In genomic region chr12:99263592-99264335, GRCm38 (mm10) we compare ENCODE assay signal across 17 mouse cellular contexts.
A peak's percentile ranks its signal among the peaks of the same experiment; 100 is the strongest.
DNase-seq lines count a peak whose midpoint lies in the region; ATAC-seq lines count a peak whose summit lies in the region.
"Had no signal": no experiment of that assay in that cellular context is flagged by ENCODE, and none has a peak within 500 bp of the region (broad histone marks: within the 10 kb centered on the region; RNA-seq: fewer than 3 reads in every experiment).

No protein-coding gene starts in this region.

- 73% methylated on average over 12 of the region's 12 CpGs for WGBS in hindbrain, embryonic 15.5 days
- 91% methylated on average over 12 of the region's 12 CpGs for WGBS in hindbrain, embryonic 11.5 days

- no peak overlapping the region for H3K9ac ChIP-seq in hindbrain, embryonic 15.5 days
- H3K9ac ChIP-seq in hindbrain, embryonic 11.5 days (ENCODE audit: low read depth, low read length), result no peak overlapping the region

- no peak for ATAC-seq in hindbrain, embryonic 15.5 days (ENCODE audit: low FRiP score, low read depth)
- ATAC-seq in hindbrain, embryonic 11.5 days (ENCODE audit: low FRiP score), result no peak
- ATAC-seq: inflammation-experienced regulatory T-cells, adult 6 months had no signal

- peak; percentile 39 to 65 for DNase-seq in cerebellum, postnatal 14 days
- no peak for DNase-seq in cerebellum, adult 11-12 months
- no peak for DNase-seq in hindbrain, embryonic 11.5 days (ENCODE audit: low spot score)
- DNase-seq in Muller cell, postnatal 12 days (ENCODE audit: inconsistent ontology term), result peak; percentile 79
- DNase-seq in embryo, embryonic 10.5 days (ENCODE audit: low spot score), result no peak
- DNase-seq: adrenal gland, adult 2 months; kidney, adult 9 months; layer of hippocampus, postnatal 36 days; left cerebral cortex, postnatal 4 days; right cerebral cortex, postnatal 25 days; thymus, postnatal 4 days had no signal

- no peaks in the 10 kb centered on the region for H3K9me3 ChIP-seq in hindbrain, embryonic 15.5 days
- H3K9me3 ChIP-seq in hindbrain, embryonic 11.5 days (ENCODE audit: control insufficient read depth, low read length), result no peaks in the 10 kb centered on the region
- H3K9me3 ChIP-seq: forebrain, embryonic 10.5 days; midbrain, embryonic 10.5 days had no signal

- H3K27ac ChIP-seq in hindbrain, embryonic 15.5 days (replicated peaks), result 0 out of 2 replicates have a peak overlapping the region, but pooled peaks have one; percentile 17
- no peak overlapping the region for H3K27ac ChIP-seq in hindbrain, embryonic 11.5 days (ENCODE audit: low read depth, low read length)
- H3K27ac ChIP-seq in brown adipose tissue, adult 24 weeks (replicated peaks; ENCODE audit: low read depth, low read length), result 0 out of 2 replicates have a peak overlapping the region, but pooled peaks have one; percentile 23
- H3K27ac ChIP-seq: forebrain, embryonic 10.5 days; midbrain, embryonic 10.5 days had no signal

- peaks cover 23% of the 10 kb centered on the region for H3K4me1 ChIP-seq in hindbrain, embryonic 15.5 days (replicated peaks)
- H3K4me1 ChIP-seq in hindbrain, embryonic 11.5 days (replicated peaks; ENCODE audit: control insufficient read depth, insufficient read depth, low read length), result no peaks in the 10 kb centered on the region
- H3K4me1 ChIP-seq in brown adipose tissue, adult 24 weeks (ENCODE audit: control insufficient read depth, insufficient read depth, insufficient read length, low read length), result peaks cover 33% of the 10 kb centered on the region

- H3K36me3 ChIP-seq in hindbrain, embryonic 15.5 days, result no peaks in the 10 kb centered on the region
- no peaks in the 10 kb centered on the region for H3K36me3 ChIP-seq in hindbrain, embryonic 11.5 days (ENCODE audit: control insufficient read depth, insufficient read depth, low read length)

- no peak overlapping the region for H3K4me3 ChIP-seq in hindbrain, embryonic 15.5 days
- no peak overlapping the region for H3K4me3 ChIP-seq in hindbrain, embryonic 11.5 days (ENCODE audit: low read depth, low read length)
- no peak overlapping the region for H3K4me3 ChIP-seq in brown adipose tissue, adult 24 weeks (ENCODE audit: insufficient read depth, low read depth, low read length)
- H3K4me3 ChIP-seq: forebrain, embryonic 10.5 days; midbrain, embryonic 10.5 days had no signal

- H3K4me2 ChIP-seq in hindbrain, embryonic 15.5 days, result no peak overlapping the region
- H3K4me2 ChIP-seq in hindbrain, embryonic 11.5 days (replicated peaks; ENCODE audit: low read depth, low read length), result no peak overlapping the region
- H3K4me2 ChIP-seq: liver, embryonic 11.5 days had no signal

- no peaks in the 10 kb centered on the region for H3K27me3 ChIP-seq in hindbrain, embryonic 15.5 days
- no peaks in the 10 kb centered on the region for H3K27me3 ChIP-seq in hindbrain, embryonic 11.5 days (ENCODE audit: control insufficient read depth, insufficient read depth, low read length)

Comparison
In these comparisons a context has a peak if more than half of its experiments do, and no peak if none do; other contexts are left out.
1. DNase-seq: peak in cerebellum, postnatal 14 days (2 of 2) and Muller cell, postnatal 12 days (single experiment); none in cerebellum, adult 11-12 months (single experiment), hindbrain, embryonic 11.5 days (single experiment) and embryo, embryonic 10.5 days (single experiment).